Mouse (Mus musculus) hindbrain, embryonic 13.5 days (tissue): ENCODE data around the gene Cry2. TPM values are rescaled to one million over a fixed set of nuclear protein-coding genes. Genes with fewer than 3 reads are reported as not detected.

Experiments used
- ATAC-seq: fragments of 200-750 bp; cut with Nextera tagmentation; 2 replicates; pipeline ENCODE4 v1.8.0; 2017; ENCODE audit warnings: moderate TSS enrichment; ENCODE audit not compliant: low FRiP score
- H3K27ac ChIP-seq: fragments of 300-500 bp; sonication (generic); 2 replicates; pipeline ENCODE4 v1.5.1; 2015; ENCODE audit warnings: inconsistent platforms, mild to moderate bottlenecking, moderate library complexity
- H3K27me3 ChIP-seq: fragments of 300-500 bp; sonication (generic); 2 replicates; pipeline ENCODE4 v1.6.1; 2015; ENCODE audit warnings: mild to moderate bottlenecking, inconsistent platforms
- H3K36me3 ChIP-seq: fragments of 300-500 bp; sonication (generic); 2 replicates; pipeline ENCODE4 v1.6.1; 2015; ENCODE audit warnings: mild to moderate bottlenecking, inconsistent platforms
- H3K4me1 ChIP-seq: fragments of 300-500 bp; sonication (generic); replicated peaks from 2 replicates; pipeline ENCODE4 v1.6.1; 2015; ENCODE audit warnings: inconsistent platforms
- H3K4me2 ChIP-seq: fragments of 300-500 bp; sonication (generic); 2 replicates; pipeline ENCODE4 v1.6.1; 2015; ENCODE audit warnings: inconsistent platforms, mild to moderate bottlenecking, moderate library complexity
- H3K4me3 ChIP-seq: fragments of 300-500 bp; sonication (generic); 2 replicates; pipeline ENCODE4 v1.5.1; 2015; ENCODE audit warnings: mild to moderate bottlenecking, inconsistent platforms
- H3K9ac ChIP-seq: fragments of 300-500 bp; sonication (generic); 2 replicates; pipeline ENCODE4 v1.6.1; 2015; ENCODE audit warnings: mild to moderate bottlenecking, inconsistent platforms
- H3K9me3 ChIP-seq: fragments of 300-500 bp; sonication (generic); 2 replicates; pipeline ENCODE4 v1.6.1; 2016; ENCODE audit warnings: inconsistent platforms
- WGBS: fragments of 180-500 bp; shearing (Covaris S2); methylation state at CpG from one replicate; pipeline ENCODE4 v1.1.7; 2015; 5-methylcytosine and 5-hydroxymethylcytosine counted together
- polyA plus RNA-seq: library from polyadenylated mRNA; unstranded; fragments of >200 nt; fragmentation: Nextera tagmentation; extraction: Ambion mirVana; gene quantifications from 2 replicates; pipeline ENCODE4 v1.2.1, GENCODE M21; 2015

Cry2 gene
- polyA plus RNA-seq, 1 experiment from 2014 or later, result 36.8 TPM

DNA sequence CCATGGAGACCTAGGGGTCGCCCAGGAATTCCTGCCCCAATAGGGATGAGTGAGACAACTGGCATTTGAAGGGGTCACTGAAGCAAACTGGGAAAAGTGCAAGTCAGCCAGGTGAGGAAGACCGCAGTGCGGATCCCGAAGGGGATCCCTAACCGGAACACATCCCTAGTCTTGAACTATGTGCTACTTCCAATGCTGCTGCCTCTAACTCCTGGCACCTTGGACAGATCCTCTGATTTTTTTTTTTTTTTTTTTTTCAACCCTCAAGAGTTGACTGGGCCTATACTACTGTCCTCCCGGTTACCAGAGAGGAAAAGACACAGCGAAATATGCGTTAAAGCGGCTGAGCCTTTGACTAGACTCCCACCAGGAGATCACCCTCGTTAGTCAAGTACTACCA, 44.2 kb downstream of the Cry2 start:
- Histone ChIP-seq H3K9me3 (no peaks in the 10 kb centered on the region), H3K4me3 (peak overlapping the region; percentile 84), H3K4me2 (peak overlapping the region; percentile 88), H3K36me3 (peaks cover 31% of the 10 kb centered on the region), H3K27me3 (no peaks in the 10 kb centered on the region), H3K27ac (peak overlapping the region; percentile 93), H3K9ac (peak overlapping the region; percentile 94), H3K4me1 (peaks cover 70% of the 10 kb centered on the region)
- WGBS, result 2% methylated on average over 10 of the region's 10 CpGs
- ATAC-seq, result no peak; the same call in 1 of the 2 replicates

DNA sequence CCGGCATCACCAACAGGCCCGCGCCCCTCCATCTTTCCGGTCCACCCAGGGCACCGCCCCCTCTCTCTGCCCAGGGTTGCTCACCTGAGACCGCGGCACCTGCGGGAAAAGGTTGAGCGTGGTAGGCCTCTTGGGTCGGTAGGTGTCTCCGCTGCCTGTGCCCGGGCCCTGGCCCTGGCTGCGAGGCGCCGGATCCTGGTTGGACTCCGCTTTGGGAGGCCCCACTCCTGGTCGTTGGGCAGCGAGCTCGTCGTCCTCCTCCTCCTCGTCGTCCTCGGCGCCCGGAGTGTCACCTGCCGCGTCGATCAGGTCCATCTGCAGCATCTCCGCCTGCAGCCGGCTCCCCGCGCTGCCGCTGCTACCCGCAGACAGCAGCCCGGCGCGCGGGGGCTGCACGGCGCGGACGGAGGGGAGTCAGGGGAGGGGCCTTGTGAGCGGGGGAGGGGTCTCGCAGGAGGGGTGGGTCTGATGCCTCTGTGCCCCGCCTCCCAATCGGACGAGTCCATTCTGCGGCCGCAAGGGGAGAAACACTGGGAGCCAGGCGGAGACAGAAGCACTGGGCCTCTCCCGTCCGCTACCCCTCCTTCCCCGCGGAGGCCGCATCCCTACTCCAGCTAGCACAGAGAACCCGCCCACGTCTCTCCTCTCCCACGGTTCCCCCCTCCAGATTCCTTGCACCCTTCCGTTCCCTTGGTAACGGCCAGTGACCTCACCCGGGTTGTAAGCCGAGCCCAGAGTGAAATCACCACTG, 44.8 kb downstream of the Cry2 start:
- Histone ChIP-seq H3K36me3 (peaks cover 37% of the 10 kb centered on the region), H3K27ac (peak overlapping the region; percentile 93), H3K27me3 (no peaks in the 10 kb centered on the region), H3K4me2 (peak overlapping the region; percentile 88), H3K4me1 (peaks cover 70% of the 10 kb centered on the region), H3K4me3 (peak overlapping the region; percentile 84), H3K9me3 (no peaks in the 10 kb centered on the region), H3K9ac (peak overlapping the region; percentile 94)
- peak; percentile 93 for ATAC-seq
- WGBS, result under 1% methylated on average over 53 of the region's 62 CpGs

DNA sequence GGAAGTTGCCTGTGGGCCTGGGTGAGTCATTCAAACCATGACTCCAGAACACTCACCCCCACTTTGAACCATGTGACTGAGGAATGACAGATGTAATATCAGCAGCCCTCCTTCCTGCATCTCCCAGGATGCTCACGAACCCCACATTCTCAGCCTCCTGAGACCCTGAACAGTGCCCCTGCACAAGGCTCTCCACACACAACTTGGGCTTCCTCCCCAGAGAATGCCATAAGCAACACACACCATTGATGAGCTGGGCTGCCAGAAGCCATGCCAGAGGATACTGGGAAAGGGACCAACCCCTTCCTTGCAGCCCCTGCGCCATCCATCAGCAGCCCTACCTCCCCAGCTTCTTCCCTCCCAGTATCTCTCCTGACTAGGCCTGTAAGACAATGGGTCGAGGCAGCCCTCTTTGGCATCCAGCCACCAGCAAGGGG, 45.7 kb downstream of the Cry2 start:
- Histone ChIP-seq H3K9me3 (no peaks in the 10 kb centered on the region), H3K36me3 (peaks cover 47% of the 10 kb centered on the region), H3K27me3 (no peaks in the 10 kb centered on the region), H3K4me3 (peak overlapping the region; percentile 84), H3K27ac (peak overlapping the region; percentile 93), H3K4me1 (peaks cover 64% of the 10 kb centered on the region), H3K9ac (peak overlapping the region; percentile 94), H3K4me2 (peak overlapping the region; percentile 88)
- no peak for ATAC-seq
- 35% methylated on average over 3 of the region's 3 CpGs for WGBS

DNA sequence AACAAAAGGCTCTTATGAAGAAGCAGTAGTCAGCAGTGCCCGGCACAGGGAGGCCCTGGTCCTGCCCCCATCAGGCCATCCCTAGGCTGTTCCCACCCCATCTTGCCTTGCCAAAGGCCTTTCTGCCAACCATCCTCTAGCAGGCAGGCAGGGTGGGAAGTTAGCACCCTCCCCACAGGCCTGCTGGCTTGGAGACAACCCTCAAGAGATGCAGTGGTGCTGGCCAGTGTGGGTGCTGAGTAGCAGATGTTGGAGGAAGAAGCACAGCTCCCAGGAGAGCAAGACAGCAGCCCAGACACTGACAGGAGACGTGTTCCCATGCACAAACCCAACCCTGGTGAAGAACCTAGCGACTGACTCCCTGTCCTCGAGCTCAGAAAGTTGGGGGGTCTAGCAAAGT, 46.2 kb downstream of the Cry2 start:
- Histone ChIP-seq H3K9me3 (no peaks in the 10 kb centered on the region), H3K9ac (peak overlapping the region; percentile 94), H3K27ac (peak overlapping the region; percentile 93), H3K36me3 (peaks cover 51% of the 10 kb centered on the region), H3K4me2 (peak overlapping the region; percentile 88), H3K4me3 (peak overlapping the region; percentile 84), H3K27me3 (no peaks in the 10 kb centered on the region), H3K4me1 (peaks cover 60% of the 10 kb centered on the region)
- ATAC-seq, result no peak
- 67% methylated on average over 4 of the region's 4 CpGs for WGBS

DNA sequence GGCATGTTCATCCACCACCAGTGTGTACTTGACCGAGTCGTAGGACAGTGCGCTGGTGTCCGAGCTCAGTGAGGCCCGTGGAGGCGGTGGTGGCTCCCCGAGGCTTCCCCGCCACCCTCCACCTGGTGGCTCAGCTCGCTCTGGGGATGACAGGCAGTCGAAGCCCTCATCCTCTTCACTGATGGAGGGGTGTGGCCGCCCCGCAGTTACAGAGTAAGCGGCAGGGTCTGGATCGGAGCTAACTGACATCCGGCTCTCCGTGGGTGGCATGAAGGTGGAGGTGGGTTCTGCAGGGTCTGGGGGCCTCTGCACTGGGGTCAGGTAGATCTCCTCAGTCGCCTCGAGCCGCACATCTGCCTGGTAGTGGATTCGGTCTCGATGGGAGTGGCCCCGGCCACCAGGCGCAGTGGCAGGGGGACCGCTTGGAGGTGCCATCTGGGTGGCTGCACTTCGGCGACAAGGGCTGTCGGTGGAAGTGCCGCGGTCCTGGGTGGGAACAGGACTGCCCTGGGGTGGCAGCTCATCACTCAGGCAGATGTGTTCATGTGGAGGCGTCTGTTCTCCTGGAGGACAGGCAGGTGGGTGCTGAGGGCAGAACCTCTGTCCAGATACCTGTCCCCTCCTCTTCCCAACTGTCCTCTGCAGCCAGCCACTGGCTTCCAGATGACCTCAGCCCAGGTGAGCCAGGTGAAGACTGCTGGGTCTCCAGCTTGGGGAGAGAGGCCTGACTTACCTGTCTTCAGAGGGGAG, 46.8 kb downstream of the Cry2 start:
- Histone ChIP-seq H3K4me1 (peaks cover 53% of the 10 kb centered on the region), H3K4me2 (peak overlapping the region; percentile 88), H3K9me3 (no peaks in the 10 kb centered on the region), H3K36me3 (peaks cover 58% of the 10 kb centered on the region), H3K27me3 (no peaks in the 10 kb centered on the region), H3K27ac (no peak overlapping the region), H3K4me3 (peak overlapping the region; percentile 84), H3K9ac (peak overlapping the region; percentile 94; the same call in 1 of the 2 replicates)
- no peak for ATAC-seq
- 93% methylated on average over 30 of the region's 30 CpGs for WGBS

DNA sequence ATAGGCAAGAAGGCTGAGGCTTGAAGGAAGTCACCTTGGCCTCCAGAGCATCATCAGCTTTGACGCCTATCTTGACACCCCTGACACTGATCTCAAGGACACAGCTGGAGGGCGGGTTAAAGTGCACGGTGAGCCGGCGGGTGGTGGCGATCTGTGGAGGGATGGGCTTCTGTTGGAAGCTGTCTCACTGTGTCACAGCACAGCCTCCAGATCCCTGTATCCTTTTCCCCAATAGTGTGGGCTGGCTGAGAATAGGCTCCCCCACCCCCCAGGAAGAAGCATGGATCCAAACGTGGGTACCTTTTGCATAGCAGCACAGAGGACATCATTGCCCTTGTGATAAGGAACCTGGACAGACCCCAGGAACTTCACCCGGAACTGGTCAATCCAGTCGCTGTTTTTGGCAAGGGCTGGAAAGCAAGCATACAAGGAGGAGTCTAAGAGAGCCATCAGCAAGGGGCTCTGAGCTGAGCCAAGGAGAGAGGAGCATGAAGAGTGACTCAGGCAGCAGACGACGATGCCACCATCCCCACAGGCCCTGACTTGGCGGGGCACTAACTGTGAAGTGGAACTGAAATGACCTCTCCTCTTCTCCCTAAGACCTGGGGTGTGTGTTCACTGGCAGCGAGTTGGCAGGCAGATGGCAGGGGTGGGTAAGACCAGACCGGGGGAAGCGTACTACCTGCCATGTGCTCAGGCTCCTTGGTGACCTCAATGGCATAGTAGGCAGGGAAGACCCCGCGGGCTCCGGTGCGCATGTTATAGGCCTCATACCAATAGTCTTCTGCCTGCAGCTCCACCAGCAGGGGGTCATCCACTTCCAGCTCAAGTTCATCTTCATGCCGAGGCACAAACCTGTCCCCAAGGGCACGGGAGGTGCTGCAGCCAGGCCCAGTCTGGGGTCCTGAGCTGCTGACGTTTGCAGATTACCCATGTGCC, 48.5 kb downstream of the Cry2 start:
- 85% methylated on average over 22 of the region's 22 CpGs for WGBS
- Histone ChIP-seq H3K27me3 (no peaks in the 10 kb centered on the region), H3K4me2 (no peak overlapping the region), H3K36me3 (peaks cover 74% of the 10 kb centered on the region), H3K4me3 (no peak overlapping the region), H3K4me1 (peaks cover 42% of the 10 kb centered on the region), H3K27ac (peak overlapping the region; percentile 23; the same call in 1 of the 2 replicates), H3K9ac (no peak overlapping the region), H3K9me3 (no peaks in the 10 kb centered on the region)
- no peak for ATAC-seq

DNA sequence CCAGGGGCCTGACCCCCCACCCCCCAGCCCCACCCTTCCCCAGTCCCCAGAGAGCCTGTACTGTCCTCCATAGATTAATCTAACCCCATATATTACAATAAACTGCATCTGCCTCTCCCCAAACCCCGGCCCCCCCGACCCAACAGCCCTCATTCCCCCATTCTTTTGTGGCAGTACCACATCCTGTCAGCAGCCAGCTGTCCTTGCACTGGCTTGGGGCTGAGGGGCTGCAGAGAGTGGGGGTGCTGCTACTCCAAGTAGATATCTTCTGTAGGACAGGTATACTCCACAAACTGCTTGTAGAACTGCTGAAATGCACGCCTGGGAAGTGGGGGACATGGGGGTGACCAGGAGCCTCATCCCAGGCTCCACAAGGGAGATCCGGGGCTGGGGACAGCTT, 49.7 kb downstream of the Cry2 start:
- 83% methylated on average over 4 of the region's 4 CpGs for WGBS
- H3K4me1 ChIP-seq, result peaks cover 31% of the 10 kb centered on the region
- no peaks in the 10 kb centered on the region for H3K9me3 ChIP-seq
- no peak overlapping the region for H3K9ac ChIP-seq
- no peak overlapping the region for H3K4me3 ChIP-seq
- no peak for ATAC-seq
- H3K27ac ChIP-seq, result no peak overlapping the region
- no peaks in the 10 kb centered on the region for H3K27me3 ChIP-seq
- no peak overlapping the region for H3K4me2 ChIP-seq
- H3K36me3 ChIP-seq, result peaks cover 87% of the 10 kb centered on the region

DNA sequence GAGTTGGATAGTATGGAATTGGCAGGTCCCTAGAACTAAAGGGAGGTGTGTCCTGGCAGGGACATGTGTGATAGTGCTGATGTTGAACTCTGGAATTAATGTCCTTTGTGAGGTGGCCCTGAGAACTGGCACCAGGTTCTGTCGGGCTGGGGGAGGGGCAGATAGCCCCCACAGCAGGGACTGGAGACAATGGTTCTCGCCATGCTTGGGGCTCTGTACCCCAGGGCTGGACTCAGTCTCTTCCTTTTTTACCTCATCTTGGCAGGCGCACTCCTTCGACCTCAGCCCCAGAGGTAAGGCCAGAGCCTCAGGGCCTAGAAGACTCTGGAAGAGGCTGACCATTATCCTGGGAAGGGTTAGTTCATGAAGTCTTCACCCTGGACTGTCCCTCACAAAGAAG, 51.1 kb downstream of the Cry2 start:
- H3K9ac ChIP-seq, result no peak overlapping the region
- peaks cover 100% of the 10 kb centered on the region for H3K36me3 ChIP-seq
- H3K4me3 ChIP-seq, result no peak overlapping the region
- WGBS, result 84% methylated on average over 4 of the region's 4 CpGs
- no peaks in the 10 kb centered on the region for H3K9me3 ChIP-seq
- H3K4me2 ChIP-seq, result no peak overlapping the region
- ATAC-seq, result no peak
- H3K27me3 ChIP-seq, result no peaks in the 10 kb centered on the region
- no peak overlapping the region for H3K27ac ChIP-seq
- peaks cover 21% of the 10 kb centered on the region for H3K4me1 ChIP-seq

DNA sequence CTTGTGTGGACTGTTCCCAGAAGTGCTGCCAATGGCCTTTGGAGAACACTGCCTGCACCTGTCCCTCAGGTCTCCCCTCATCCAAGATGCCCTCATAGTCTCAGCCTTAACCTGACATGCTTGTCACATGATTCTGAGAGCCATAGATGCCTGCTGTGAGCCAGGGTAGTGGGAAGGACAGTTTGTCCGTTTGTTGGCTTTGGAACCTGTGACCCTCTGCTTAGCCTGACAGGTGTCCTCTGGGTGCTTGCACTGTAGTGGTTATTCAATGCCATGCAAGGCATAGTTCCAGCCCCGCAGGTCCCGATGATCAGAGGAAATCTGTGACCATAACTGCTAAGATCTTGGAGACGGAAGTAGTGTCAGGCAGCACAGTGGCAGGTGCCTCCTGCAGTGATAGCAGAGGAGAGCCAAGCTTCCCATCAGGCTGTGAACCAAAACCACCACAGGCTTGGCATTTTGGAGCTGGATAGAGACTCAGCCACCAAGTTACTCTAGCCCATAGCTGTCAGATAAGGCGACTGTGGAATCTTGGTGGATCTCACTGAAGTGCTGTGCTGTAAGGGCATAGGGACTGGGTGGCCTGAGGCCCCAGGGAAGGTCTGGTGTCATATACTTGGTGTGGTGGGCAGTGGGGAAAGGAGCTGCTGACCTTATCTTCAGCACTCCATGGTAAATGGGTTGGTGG, 51.8 kb downstream of the Cry2 start, which contains the start of gene 1700029I15Rik:
Gene 1700029I15Rik (plus strand): TSS at position 638 of the 688 bp plus-strand sequence.
- no peaks in the 10 kb centered on the region for H3K27me3 ChIP-seq
- H3K9me3 ChIP-seq, result no peaks in the 10 kb centered on the region
- no peak for ATAC-seq
- H3K27ac ChIP-seq, result no peak within 1 kb of the TSS
- H3K4me1 ChIP-seq, result peaks cover 13% of the 10 kb centered on the region
- H3K9ac ChIP-seq, result no peak within 1 kb of the TSS
- no peak within 1 kb of the TSS for H3K4me3 ChIP-seq
- peaks cover 99% of the 10 kb centered on the region for H3K36me3 ChIP-seq
- no peak within 1 kb of the TSS for H3K4me2 ChIP-seq
- 87% methylated on average over 5 of the region's 5 CpGs for WGBS

DNA sequence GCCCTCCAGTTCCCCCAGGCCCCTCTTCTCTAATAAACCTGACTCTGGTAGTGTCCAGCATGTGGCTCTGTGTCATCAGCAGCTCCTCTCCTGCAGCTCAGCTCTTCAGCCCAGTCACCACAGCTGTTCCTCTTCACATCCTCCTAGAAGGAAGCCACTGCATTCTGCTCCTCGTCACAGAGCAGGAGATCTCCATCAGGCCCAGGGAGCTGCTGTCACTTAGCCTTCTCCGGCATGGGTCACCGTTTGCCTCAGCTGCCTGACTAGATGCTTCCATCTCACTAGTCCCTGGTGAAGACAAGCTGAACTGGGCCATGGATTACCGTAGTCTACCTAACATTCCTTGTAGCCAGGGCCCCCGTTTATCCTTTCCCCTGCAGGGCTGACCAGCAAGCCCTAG, 52.7 kb downstream of the Cry2 start:
- H3K27ac ChIP-seq, result no peak overlapping the region
- H3K36me3 ChIP-seq, result peaks cover 91% of the 10 kb centered on the region
- WGBS, result 88% methylated on average over 5 of the region's 5 CpGs
- no peak for ATAC-seq
- H3K4me3 ChIP-seq, result no peak overlapping the region
- H3K4me2 ChIP-seq, result no peak overlapping the region
- H3K9me3 ChIP-seq, result no peaks in the 10 kb centered on the region
- H3K4me1 ChIP-seq, result peaks cover 12% of the 10 kb centered on the region
- no peak overlapping the region for H3K9ac ChIP-seq
- no peaks in the 10 kb centered on the region for H3K27me3 ChIP-seq

DNA sequence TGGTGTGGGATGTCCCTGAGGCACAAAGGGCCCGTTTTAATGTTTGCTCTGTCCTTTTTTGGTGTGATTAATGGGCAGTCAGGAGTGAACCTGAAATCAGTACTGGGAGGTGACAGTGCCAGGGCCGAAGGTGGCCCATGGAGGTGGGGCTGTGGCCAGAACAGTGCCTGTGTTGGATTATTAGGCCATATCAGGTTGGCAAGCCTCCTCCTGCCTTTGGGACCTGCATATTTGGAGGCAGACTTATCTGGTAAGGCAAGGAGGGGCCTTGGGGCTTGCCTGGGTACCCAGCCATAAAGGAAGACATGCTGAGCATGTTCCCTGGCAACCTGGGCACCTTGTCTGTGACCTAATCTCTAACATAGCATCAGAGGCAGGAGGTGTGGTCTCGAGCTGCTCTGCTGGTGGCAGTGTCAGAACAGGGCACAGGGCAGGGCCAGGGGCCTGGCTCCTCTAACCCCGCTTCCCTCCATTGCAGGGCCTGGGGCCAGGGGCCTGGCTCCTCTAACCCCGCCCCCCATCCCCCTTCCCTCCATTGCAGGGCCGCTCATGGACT, 53.3 kb downstream of the Cry2 start:
- Histone ChIP-seq H3K9me3 (no peaks in the 10 kb centered on the region), H3K27ac (no peak overlapping the region), H3K27me3 (no peaks in the 10 kb centered on the region), H3K9ac (no peak overlapping the region), H3K36me3 (peaks cover 85% of the 10 kb centered on the region), H3K4me1 (peaks cover 16% of the 10 kb centered on the region), H3K4me3 (no peak overlapping the region), H3K4me2 (no peak overlapping the region)
- ATAC-seq, result no peak
- 79% methylated on average over 6 of the region's 6 CpGs for WGBS
